In genomic region chr12:110497485-110497884, GRCm38 (mm10) we compare ENCODE assay signal across 8 mouse cellular contexts. TPM values are rescaled to one million over a fixed set of nuclear protein-coding genes. Genes with fewer than 3 reads are reported as not detected.
DNase-seq lines count a peak whose midpoint lies in the region; ATAC-seq and TF ChIP-seq lines count a peak whose summit lies in the region.

No protein-coding gene starts in this region.

- H3K4me1 ChIP-seq in liver, embryonic 13.5 days (replicated peaks) = peaks cover 70% of the 10 kb centered on the region
- H3K4me1 ChIP-seq in liver, postnatal 0 days (ENCODE audit: insufficient read depth) = peaks cover 37% of the 10 kb centered on the region
- H3K4me1 ChIP-seq in neural tube, embryonic 15.5 days = peaks cover 18% of the 10 kb centered on the region
- 0 out of 2 replicates have a peak, but pooled peaks cover 4% of the 10 kb centered on the region for H3K4me1 ChIP-seq in midbrain, embryonic 14.5 days (ENCODE audit: control insufficient read depth, insufficient read depth, low read length)

- no peak for TF ChIP-seq EP300 in liver, postnatal 0 days (IDR thresholded peaks at IDR 0.05; ENCODE audit: low read depth)

- peaks cover 100% of the 10 kb centered on the region for H3K79me2 ChIP-seq in macrophage (ENCODE audit: inconsistent target)

- no peaks in the 10 kb centered on the region for H3K27me3 ChIP-seq in liver, embryonic 13.5 days
- H3K27me3 ChIP-seq in liver, postnatal 0 days (ENCODE audit: insufficient read depth, low read length) = no peaks in the 10 kb centered on the region
- H3K27me3 ChIP-seq in neural tube, embryonic 15.5 days (replicated peaks) = no peaks in the 10 kb centered on the region
- H3K27me3 ChIP-seq in midbrain, embryonic 14.5 days (ENCODE audit: control insufficient read depth, insufficient read depth, low read length) = no peaks in the 10 kb centered on the region

- 0 out of 2 replicates have a peak overlapping the region, but pooled peaks have one; percentile 74 for H3K4me2 ChIP-seq in liver, embryonic 13.5 days
- H3K4me2 ChIP-seq in liver, postnatal 0 days (ENCODE audit: low read depth, low read length) = no peak overlapping the region
- no peak overlapping the region for H3K4me2 ChIP-seq in neural tube, embryonic 15.5 days
- H3K4me2 ChIP-seq in midbrain, embryonic 14.5 days (ENCODE audit: low read length) = no peak overlapping the region

- H3K36me3 ChIP-seq in liver, embryonic 13.5 days = no peaks in the 10 kb centered on the region
- no peaks in the 10 kb centered on the region for H3K36me3 ChIP-seq in liver, postnatal 0 days (replicated peaks; ENCODE audit: insufficient read depth, low read length)
- H3K36me3 ChIP-seq in macrophage (ENCODE audit: inconsistent target) = no peaks in the 10 kb centered on the region
- H3K36me3 ChIP-seq in neural tube, embryonic 15.5 days = no peaks in the 10 kb centered on the region
- no peaks in the 10 kb centered on the region for H3K36me3 ChIP-seq in midbrain, embryonic 14.5 days (ENCODE audit: control insufficient read depth, insufficient read depth, low read length)

- DNase-seq in gastrocnemius, adult 2 months = no peak
- no peak for DNase-seq in gastrocnemius, adult 18-20 months (ENCODE audit: low spot score)
- DNase-seq in liver, embryonic 13.5 days = no peak
- DNase-seq in liver, postnatal 0 days = no peak
- peak; percentile 35 for DNase-seq in T-cell, adult 2 months (ENCODE audit: low spot score)
- no peak for DNase-seq in midbrain, embryonic 14.5 days

- intact Hi-C loops in gastrocnemius, adult 2 months (cut with DNase I) = no loop called here

- no peaks in the 10 kb centered on the region for H3K9me3 ChIP-seq in liver, embryonic 13.5 days (replicated peaks)
- no peaks in the 10 kb centered on the region for H3K9me3 ChIP-seq in liver, postnatal 0 days (ENCODE audit: low read length)
- H3K9me3 ChIP-seq in neural tube, embryonic 15.5 days (replicated peaks) = no peaks in the 10 kb centered on the region
- H3K9me3 ChIP-seq in midbrain, embryonic 14.5 days (ENCODE audit: control insufficient read depth, low read length) = no peaks in the 10 kb centered on the region

- peak overlapping the region; percentile 82 for H3K27ac ChIP-seq in gastrocnemius, adult 2 months
- no peak overlapping the region for H3K27ac ChIP-seq in liver, embryonic 13.5 days
- no peak overlapping the region for H3K27ac ChIP-seq in liver, postnatal 0 days (ENCODE audit: low read depth)
- peak overlapping the region; percentile 87 for H3K27ac ChIP-seq in macrophage
- no peak overlapping the region for H3K27ac ChIP-seq in neural tube, embryonic 15.5 days (replicated peaks)
- H3K27ac ChIP-seq in midbrain, embryonic 14.5 days (replicated peaks; ENCODE audit: low read depth, low read length) = no peak overlapping the region

- no peak overlapping the region for H3K9ac ChIP-seq in liver, embryonic 13.5 days
- no peak overlapping the region for H3K9ac ChIP-seq in liver, postnatal 0 days (replicated peaks)
- H3K9ac ChIP-seq in neural tube, embryonic 15.5 days (replicated peaks) = no peak overlapping the region
- H3K9ac ChIP-seq in midbrain, embryonic 14.5 days (replicated peaks; ENCODE audit: low read length) = no peak overlapping the region

- no peak for TF ChIP-seq CTCF in gastrocnemius, adult 2 months (IDR thresholded peaks at IDR 0.05)
- TF ChIP-seq CTCF in liver, postnatal 0 days (IDR thresholded peaks at IDR 0.05; ENCODE audit: low read depth) = no peak

- ATAC-seq in liver, embryonic 13.5 days (ENCODE audit: low read depth) = no peak
- ATAC-seq in liver, postnatal 0 days = no peak
- no peak for ATAC-seq in neural tube, embryonic 15.5 days (ENCODE audit: low FRiP score)
- no peak for ATAC-seq in midbrain, embryonic 14.5 days (ENCODE audit: low FRiP score, low TSS enrichment)

- peak overlapping the region; percentile 62 for H3K4me3 ChIP-seq in gastrocnemius, adult 2 months
- no peak overlapping the region for H3K4me3 ChIP-seq in liver, embryonic 13.5 days (replicated peaks)
- no peak overlapping the region for H3K4me3 ChIP-seq in liver, postnatal 0 days (ENCODE audit: low read depth, low read length)
- H3K4me3 ChIP-seq in macrophage (ENCODE audit: inconsistent target) = no peak overlapping the region
- no peak overlapping the region for H3K4me3 ChIP-seq in neural tube, embryonic 15.5 days (replicated peaks)
- H3K4me3 ChIP-seq in midbrain, embryonic 14.5 days (replicated peaks; ENCODE audit: low read depth, low read length) = no peak overlapping the region

- WGBS in liver, embryonic 13.5 days (ENCODE audit: insufficient replicate concordance) = 49% methylated on average over 8 of the region's 8 CpGs
- 55% methylated on average over 8 of the region's 8 CpGs for WGBS in liver, postnatal 0 days (ENCODE audit: insufficient replicate concordance)
- 81% methylated on average over 8 of the region's 8 CpGs for WGBS in macrophage (ENCODE audit: missing documents)
- WGBS in neural tube, embryonic 15.5 days = 88% methylated on average over 8 of the region's 8 CpGs
- WGBS in midbrain, embryonic 14.5 days = 94% methylated on average over 8 of the region's 8 CpGs

RNA-seq across cellular contexts. Expression of gene Ppp2r5c, which starts 50.6 kb away (rescaled TPM):
- 10 to 100 TPM; 57.9 to 80.9 TPM for total RNA-seq in gastrocnemius, adult 2 months (2021)
- 10 to 100 TPM; 66.5 to 75.7 TPM for total RNA-seq in gastrocnemius, adult 18-20 months (2021)
- polyA plus RNA-seq in liver, embryonic 13.5 days (2015; fragmentation: Nextera tagmentation; extraction: Ambion mirVana) = 86.2 and 97.8 TPM in 2 replicates
- polyA plus RNA-seq in liver, postnatal 0 days (2015; fragmentation: Nextera tagmentation; extraction: Ambion mirVana) = 53.3 and 55.5 TPM in 2 replicates
- total RNA-seq in macrophage (2018; cell fraction: chromatin; rRNA removed) = 100 to 1,000 TPM in 2 of 26 experiments, 10 to 100 TPM in 24; 19.9 to 103 (median 77.9) TPM
- 100 to 1,000 TPM; 104 to 180 (median 147) TPM for total RNA-seq in macrophage (2018; cell fraction: cytosol; rRNA removed)
- 100 to 1,000 TPM in 6 of 26 experiments, 10 to 100 TPM in 20; 31.2 to 122 (median 80.1) TPM for total RNA-seq in macrophage (2018; cell fraction: nucleus; rRNA removed)
- 110 to 139 TPM (median 129 TPM) in 3 replicates for polyA plus RNA-seq in macrophage (2018)
- 149 and 152 TPM in 2 replicates for polyA plus RNA-seq in neural tube, embryonic 15.5 days (2015; fragmentation: Nextera tagmentation; extraction: Ambion mirVana)
- 125 and 158 TPM in 2 replicates for polyA plus RNA-seq in midbrain, embryonic 14.5 days (2014; fragmentation: Nextera tagmentation; extraction: Ambion mirVana)

Comparison
In these comparisons a context has a peak if more than half of its experiments do, and no peak if none do; other contexts are left out.
1. H3K27ac ChIP-seq: peak in gastrocnemius, adult 2 months (single experiment) and macrophage (single experiment); none in liver, embryonic 13.5 days (single experiment), liver, postnatal 0 days (single experiment), neural tube, embryonic 15.5 days (single experiment) and midbrain, embryonic 14.5 days (single experiment).